Mouse (Mus musculus) stomach, postnatal 0 days (tissue): ENCODE measurements around the gene Iapp.

Experiments
- CTCF ChIP-seq: IDR thresholded peaks from 2 replicates; pipeline ENCODE4 v1.5.1; 2016; ENCODE audit warnings: antibody characterized with exemption, low read depth, mild to moderate bottlenecking, moderate library complexity
- EP300 ChIP-seq: optimal IDR thresholded peaks from 2 replicates; pipeline ENCODE3; 2016; ENCODE audit warnings: antibody characterized with exemption

DNA sequence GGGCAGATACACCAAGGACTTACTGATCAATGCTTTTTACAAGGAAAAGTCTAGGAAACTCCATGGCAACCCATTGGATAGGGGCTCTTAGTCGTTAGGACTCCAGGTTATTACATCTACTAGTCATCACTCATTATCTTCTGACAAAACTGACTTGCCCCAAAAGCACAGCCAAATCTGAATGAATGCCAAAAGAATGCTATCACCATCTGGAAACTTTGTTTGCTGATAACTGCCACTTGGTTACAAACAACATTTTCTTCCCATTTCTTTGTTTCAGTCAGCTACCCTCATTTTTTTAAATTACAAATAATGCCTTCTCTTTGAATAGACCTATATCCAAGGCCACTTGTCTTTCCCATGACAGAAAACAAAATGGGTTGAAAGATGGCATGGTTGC, 31.0 kb downstream of the Iapp start:
- TF ChIP-seq CTCF (no peak), EP300 (no peak)
